Mouse (Mus musculus): ENCODE measurements around the gene AU040320.
A peak's percentile ranks its signal among the peaks of the same experiment; 100 is the strongest.

Gene AU040320

GRCm38 (mm10) chr4:126750863-126751555 is 2.3 kb upstream of the AU040320 start:
- DNase-seq: no peak

GRCm38 (mm10) chr4:126751556-126752023 is 1.8 kb upstream of the AU040320 start:
- DNase-seq: no peak

- DNase-seq: no peak
Measured at GRCm38 (mm10) chr4:126752024-126752607, 1.2 kb upstream of the AU040320 start.

DNA sequence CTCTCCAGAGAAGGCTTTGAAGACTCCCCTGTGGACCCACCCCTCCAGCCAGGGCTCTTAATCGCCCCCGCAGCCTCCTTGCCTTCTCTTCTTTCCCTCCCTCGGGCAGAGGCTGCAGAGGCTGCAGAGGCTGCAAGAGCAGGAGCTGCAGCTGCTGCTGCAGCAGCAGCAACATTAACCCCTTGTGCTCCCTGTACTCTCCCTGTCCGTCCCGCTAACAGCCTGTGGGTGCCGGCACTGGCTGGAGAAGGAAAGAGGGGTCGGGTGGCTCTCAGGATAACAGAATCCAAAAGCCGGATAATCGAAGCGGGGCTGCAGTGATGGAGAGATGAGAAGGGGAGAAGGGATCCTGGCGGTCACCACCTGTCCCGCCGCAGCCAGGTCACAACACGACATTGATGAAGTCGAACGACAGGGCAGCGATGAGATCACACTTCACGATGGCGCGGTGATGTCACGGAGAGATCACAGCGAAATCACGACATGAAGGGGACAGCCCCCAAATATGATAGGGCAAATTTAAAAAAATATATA is 669 bp upstream of the AU040320 start:
- peak; percentile 20 for DNase-seq

- DNase-seq: no peak
Measured at GRCm38 (mm10) chr4:126754231-126754611, 877 bp downstream of the AU040320 start.

- no peak for DNase-seq
Measured at GRCm38 (mm10) chr4:126754736-126755374, 1.5 kb downstream of the AU040320 start.

DNA sequence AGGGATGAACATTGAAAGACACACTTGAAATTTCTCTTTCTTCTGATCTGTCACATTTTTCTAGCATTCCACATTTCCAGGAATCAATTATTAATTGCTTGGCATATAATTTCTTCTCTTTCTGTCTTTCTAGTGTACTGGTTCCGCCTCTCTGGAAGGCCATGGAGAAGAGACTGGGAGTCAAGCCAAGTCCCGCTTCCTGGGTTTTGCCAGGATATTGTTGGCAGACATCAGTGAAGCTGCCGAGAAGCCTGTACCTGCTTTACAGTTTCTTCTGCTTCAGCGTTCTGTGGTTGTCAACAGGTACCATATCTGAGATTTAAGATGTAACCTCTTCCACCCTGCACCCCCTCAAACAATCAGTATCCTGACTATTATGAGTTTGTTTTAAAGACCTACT is 3.4 kb downstream of the AU040320 start:
- DNase-seq: peak; percentile 56

DNA sequence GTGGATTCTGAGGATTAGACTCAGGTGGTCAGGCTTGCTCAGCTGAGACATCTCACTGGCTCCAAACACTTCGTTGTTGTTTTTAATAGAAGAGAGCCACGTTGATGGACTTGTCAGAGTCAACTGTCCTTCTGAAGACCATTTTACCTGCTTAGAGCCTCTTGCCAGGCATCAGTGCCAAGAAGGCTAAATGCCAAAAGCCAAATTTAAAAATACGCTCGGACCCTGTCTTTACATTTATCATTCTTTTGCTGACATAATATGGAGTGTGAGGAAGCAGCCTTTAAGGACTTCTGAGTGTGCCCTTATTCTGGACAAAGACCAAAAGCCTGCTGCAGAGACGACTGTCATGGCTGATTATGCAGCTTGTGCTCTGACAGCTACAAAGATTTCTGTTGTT is 5.0 kb downstream of the AU040320 start:
- DNase-seq: no peak

GRCm38 (mm10) chr4:126759435-126759834 is 6.1 kb downstream of the AU040320 start:
- DNase-seq: no peak

DNA sequence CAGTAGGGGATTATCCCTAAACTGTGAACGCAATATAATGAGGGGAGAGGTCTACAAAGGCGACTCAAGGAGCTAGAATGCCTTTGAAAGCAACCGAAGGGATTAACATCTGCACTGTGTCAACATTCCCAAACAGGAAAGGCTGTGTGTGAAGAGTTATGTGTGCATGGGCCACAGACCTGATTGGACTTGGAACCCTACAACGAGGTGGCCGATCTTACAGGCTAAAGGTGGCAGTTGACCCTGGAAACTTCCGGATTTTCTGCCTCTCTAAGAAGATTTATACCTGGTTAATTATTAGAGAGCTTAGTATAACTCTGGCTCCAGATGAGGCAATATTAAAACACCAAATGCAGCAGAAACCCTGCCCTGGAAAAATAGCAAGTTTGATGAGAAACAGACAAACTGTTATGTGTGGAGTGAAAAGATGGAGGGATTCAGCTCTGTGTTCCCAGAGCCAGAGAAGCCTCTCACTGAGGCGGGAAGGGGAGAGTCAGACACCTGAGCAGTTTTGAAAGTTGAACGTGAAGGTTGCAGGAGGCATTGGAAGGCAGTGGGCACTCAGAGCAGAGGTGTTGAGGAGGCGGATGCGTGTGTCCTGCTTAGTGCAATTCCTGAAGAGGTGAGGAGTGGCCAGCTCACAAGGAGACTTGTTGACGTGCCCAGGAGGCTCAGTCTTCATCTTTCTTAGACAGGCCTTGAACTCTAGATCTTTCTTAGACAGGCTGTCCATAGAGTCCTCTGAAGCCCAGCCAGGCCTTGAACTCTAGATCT is 9.4 kb downstream of the AU040320 start:
- DNase-seq: no peak

DNA sequence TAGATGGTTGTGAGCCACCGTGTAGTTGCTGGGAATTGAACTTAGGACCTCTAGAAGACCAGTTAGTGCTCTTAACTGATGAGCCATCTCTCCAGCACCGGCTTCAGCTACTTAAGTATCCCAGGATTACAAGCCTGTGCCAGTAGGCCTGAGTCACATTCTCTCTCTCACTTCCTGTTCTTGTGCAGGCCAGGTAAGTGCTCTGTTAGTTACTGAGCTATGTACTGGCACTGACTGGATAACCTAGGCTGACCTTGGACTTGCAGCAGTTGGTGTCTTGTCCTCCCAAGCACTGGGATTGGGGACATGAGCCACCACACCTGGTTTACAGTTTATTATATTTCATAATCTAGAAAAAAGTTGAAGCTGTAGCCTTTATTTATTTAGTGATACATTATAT is 10.1 kb downstream of the AU040320 start:
- no peak for DNase-seq

GRCm38 (mm10) chr4:126769800-126770563 is 16.6 kb downstream of the AU040320 start:
- no peak for DNase-seq

- no peak for DNase-seq
Measured at GRCm38 (mm10) chr4:126770831-126771230, 17.5 kb downstream of the AU040320 start.

DNA sequence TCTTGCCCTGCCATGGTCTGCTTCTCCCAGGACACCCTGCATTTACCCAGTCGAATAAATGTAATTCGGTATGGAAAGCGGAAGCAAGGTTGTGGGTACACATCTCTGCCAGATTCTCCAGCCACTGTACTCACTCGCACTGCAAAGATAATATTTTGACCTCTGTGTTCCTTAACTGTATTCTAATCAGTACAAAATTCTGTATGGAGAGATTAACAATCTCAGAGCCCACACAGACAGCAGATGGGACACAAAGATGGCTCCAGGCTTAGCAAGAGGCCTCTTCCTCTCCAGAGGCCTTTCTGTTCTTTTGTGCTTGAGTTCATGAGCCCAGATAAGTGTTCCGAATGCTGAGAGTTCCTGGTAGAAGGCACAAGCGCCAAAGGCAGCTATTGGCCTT is 20.5 kb downstream of the AU040320 start:
- DNase-seq: no peak

GRCm38 (mm10) chr4:126775182-126775581 is 21.8 kb downstream of the AU040320 start:
- no peak for DNase-seq

DNA sequence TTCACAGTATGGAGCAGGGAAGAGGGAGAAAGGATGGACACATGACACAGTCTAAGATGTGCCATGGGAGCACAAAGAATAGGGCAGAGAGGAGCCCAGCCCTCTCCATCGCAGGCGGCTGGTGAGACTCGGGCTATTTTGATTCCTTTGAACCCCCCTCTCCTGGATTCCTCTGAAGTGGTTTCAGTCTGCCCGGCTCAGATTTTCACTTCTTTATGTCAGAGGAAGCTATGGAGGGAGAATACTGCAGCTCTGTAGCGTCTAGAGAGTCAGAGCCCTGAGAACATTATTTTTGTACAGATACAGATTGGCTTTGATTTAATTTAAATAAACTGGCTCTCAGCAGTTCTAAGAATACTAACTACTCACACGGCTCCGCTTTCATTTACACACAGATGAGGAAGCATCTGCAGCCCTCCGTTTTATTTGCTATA is 25.8 kb downstream of the AU040320 start:
- DNase-seq: no peak

DNA sequence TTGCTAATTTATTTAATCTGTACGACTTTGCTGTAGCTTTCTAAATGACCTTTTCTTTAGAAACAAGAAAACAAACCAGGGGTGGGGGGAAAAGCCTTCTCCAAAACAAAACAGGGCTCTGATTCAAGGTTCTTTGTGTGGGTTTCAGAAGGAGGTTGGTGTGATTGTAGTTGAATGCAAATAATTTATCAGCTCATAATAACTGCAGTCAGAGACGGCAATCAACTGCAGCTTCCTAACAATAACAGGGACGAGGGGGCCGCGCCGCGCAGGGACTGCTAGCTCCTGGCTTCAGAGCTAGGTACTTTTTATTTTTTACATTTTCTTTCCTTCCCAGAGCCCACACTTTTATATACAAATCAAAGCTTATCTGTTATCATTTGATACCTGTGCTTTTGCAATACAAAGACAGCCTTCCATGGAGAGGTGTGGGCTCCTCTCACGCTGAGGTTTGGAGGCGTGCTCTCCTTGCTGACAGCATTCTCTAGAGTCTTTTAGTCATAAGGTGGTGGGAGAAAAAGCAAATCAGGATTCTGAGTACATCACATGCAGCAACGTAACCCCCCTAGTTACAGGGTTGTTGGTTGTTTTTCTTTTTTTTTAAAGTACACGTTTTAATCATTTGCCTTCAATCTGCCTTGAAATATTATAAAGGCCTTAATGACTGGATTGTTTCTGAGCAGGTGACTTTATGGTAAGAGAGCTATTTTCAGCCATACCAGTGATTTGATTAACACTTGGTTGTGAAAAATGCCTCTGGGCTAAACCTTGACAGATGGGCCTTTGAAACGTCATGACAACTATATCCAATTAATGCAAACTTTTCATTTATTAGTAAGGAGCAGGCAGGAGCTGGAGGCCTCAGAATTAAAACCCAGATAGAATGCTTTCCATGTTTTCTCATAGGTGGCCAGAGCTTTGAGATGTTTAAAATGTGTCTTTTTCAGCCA is 26.8 kb downstream of the AU040320 start:
- DNase-seq: no peak

- DNase-seq: no peak
Measured at GRCm38 (mm10) chr4:126781871-126782270, 28.5 kb downstream of the AU040320 start.

DNA sequence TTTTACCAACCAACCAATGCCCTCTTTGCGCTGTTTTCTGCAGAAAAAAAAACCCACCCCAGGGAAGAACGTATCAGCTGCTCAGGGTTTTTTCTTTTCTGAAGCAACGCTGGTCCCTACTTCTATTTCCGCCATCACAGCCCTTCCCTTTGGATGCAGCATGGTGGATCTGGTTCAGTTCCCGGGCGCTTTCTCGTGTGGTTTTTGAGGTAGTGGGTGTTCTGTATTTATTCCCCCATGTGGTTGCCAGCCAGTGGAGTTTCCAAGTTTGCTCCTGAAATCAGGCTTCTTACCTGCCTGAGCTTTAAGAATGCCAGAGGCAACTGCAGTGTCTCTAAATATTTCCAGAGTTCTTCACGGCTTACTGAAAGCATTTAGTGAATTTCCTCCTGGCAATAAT is 29.2 kb downstream of the AU040320 start:
- no peak for DNase-seq

DNA sequence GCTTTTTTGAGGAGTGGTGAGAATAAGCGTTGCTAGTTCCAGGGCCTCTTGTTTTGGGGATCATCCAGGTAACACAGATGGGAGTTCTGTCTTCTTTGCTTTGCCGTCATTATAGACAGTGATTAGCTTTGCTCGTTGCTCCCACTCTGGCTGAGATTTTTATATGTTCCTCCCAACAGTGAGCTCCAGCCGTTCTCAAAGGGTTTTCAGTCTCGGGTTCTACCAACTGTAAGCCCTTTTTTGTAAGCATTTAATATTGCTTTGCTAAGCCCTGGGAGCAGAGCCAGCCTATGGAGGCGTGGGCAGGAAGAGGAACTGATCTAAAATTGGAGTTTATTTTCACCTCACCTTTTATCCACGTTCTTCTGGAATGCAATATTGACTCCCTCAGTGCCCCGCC is 29.7 kb downstream of the AU040320 start:
- no peak for DNase-seq
